ENCODE assay signal across 8 mouse cellular contexts in genomic region chr7:19664955-19665841, GRCm38 (mm10). TPM values are rescaled to one million over a fixed set of nuclear protein-coding genes. Genes with fewer than 3 reads are reported as not detected.
DNase-seq lines count a peak whose midpoint lies in the region; ATAC-seq and TF ChIP-seq lines count a peak whose summit lies in the region.

Clptm1 (minus strand) TSS chr7:19665033.

- WGBS in kidney, embryonic 14.5 days = under 1% methylated on average over 55 of the region's 63 CpGs
- under 1% methylated on average over 52 of the region's 63 CpGs for WGBS in limb, embryonic 15.5 days

- H3K4me2 ChIP-seq in kidney, embryonic 14.5 days (replicated peaks; ENCODE audit: low read depth, low read length) = peak within 1 kb of the TSS; percentile 92
- H3K4me2 ChIP-seq in limb, embryonic 15.5 days = peak within 1 kb of the TSS; percentile 88

- TF ChIP-seq POLR2A in bone marrow macrophage, adult 2 months (IDR thresholded peaks at IDR 0.05; ENCODE audit: borderline replicate concordance, low read depth, low read length) = no peak
- TF ChIP-seq POLR2A in embryonic fibroblast, embryonic 13.5 days (IDR thresholded peaks at IDR 0.05; ENCODE audit: low read depth, low read length) = peak; percentile 69

- no peaks in the 10 kb centered on the region for H3K9me3 ChIP-seq in kidney, embryonic 14.5 days (ENCODE audit: control insufficient read depth, low read length)
- no peaks in the 10 kb centered on the region for H3K9me3 ChIP-seq in limb, embryonic 15.5 days

- ATAC-seq in kidney, embryonic 14.5 days (ENCODE audit: low FRiP score, low TSS enrichment) = peak; percentile 87
- ATAC-seq in limb, embryonic 15.5 days (ENCODE audit: insufficient number of reproducible peaks, low FRiP score, low TSS enrichment, low read depth) = peak; percentile 85

- peak within 1 kb of the TSS; percentile 97 for H3K9ac ChIP-seq in kidney, embryonic 14.5 days (ENCODE audit: low read depth, low read length)
- H3K9ac ChIP-seq in limb, embryonic 15.5 days = peak within 1 kb of the TSS; percentile 100

- peaks cover 38% of the 10 kb centered on the region for H3K4me1 ChIP-seq in bone marrow macrophage, adult 2 months (ENCODE audit: control insufficient read depth, insufficient read depth, low read length)
- no peaks in the 10 kb centered on the region; the same call in 1 of the 2 replicates for H3K4me1 ChIP-seq in embryonic fibroblast, embryonic 13.5 days (ENCODE audit: control insufficient read depth, insufficient read depth, low read length)
- H3K4me1 ChIP-seq in kidney, embryonic 14.5 days (ENCODE audit: control insufficient read depth, insufficient read depth, low read length) = peaks cover 19% of the 10 kb centered on the region
- H3K4me1 ChIP-seq in limb, embryonic 15.5 days = peaks cover 25% of the 10 kb centered on the region

- no peak for TF ChIP-seq CTCF in bone marrow macrophage, adult 2 months (IDR thresholded peaks at IDR 0.05; ENCODE audit: low read depth, low read length)
- no peak for TF ChIP-seq CTCF in embryonic fibroblast, embryonic 13.5 days (IDR thresholded peaks at IDR 0.05; ENCODE audit: borderline replicate concordance, insufficient read depth, low read length)

- H3K4me3 ChIP-seq in bone marrow macrophage, adult 2 months (ENCODE audit: insufficient read depth, low read length) = peak within 1 kb of the TSS; percentile 96
- H3K4me3 ChIP-seq in embryonic fibroblast, embryonic 13.5 days (ENCODE audit: insufficient read depth, low read length) = peak within 1 kb of the TSS; percentile 88
- H3K4me3 ChIP-seq in kidney, embryonic 14.5 days (ENCODE audit: low read length) = peak within 1 kb of the TSS; percentile 100
- H3K4me3 ChIP-seq in limb, embryonic 15.5 days = peak within 1 kb of the TSS; percentile 100

- H3K27me3 ChIP-seq in kidney, embryonic 14.5 days (ENCODE audit: control insufficient read depth, insufficient read depth, low read length) = no peaks in the 10 kb centered on the region
- no peaks in the 10 kb centered on the region for H3K27me3 ChIP-seq in limb, embryonic 15.5 days

- peak within 1 kb of the TSS; percentile 95 for H3K27ac ChIP-seq in bone marrow macrophage, adult 2 months (ENCODE audit: insufficient read depth, low read depth, low read length)
- peak within 1 kb of the TSS; percentile 97 for H3K27ac ChIP-seq in embryonic fibroblast, embryonic 13.5 days (ENCODE audit: insufficient read depth, low read length)
- peak within 1 kb of the TSS; percentile 93 for H3K27ac ChIP-seq in kidney, embryonic 14.5 days (ENCODE audit: low read depth, low read length)
- H3K27ac ChIP-seq in limb, embryonic 15.5 days = peak within 1 kb of the TSS; percentile 96

- peak; percentile 99 for DNase-seq in A20 (ENCODE audit: low read depth, low spot score)
- DNase-seq in heart, adult 9 months (ENCODE audit: low spot score in 2 of 2) = peak; percentile 94 to 98
- peak; percentile 89 to 95 for DNase-seq in monocyte, adult 2 months (ENCODE audit: low read depth in 1 of 2, low spot score in 2 of 2)
- peak; percentile 95 to 97 for DNase-seq in spleen, postnatal 36 days (ENCODE audit: low spot score in 2 of 2)

- H3K36me3 ChIP-seq in kidney, embryonic 14.5 days (ENCODE audit: control insufficient read depth, insufficient read depth, low read length) = peaks cover 4% of the 10 kb centered on the region; the same call in 1 of the 2 replicates
- peaks cover 11% of the 10 kb centered on the region for H3K36me3 ChIP-seq in limb, embryonic 15.5 days

RNA-seq across cellular contexts. Expression of gene Clptm1, which starts in this region (rescaled TPM):
- polyA plus RNA-seq in bone marrow macrophage, adult 2 months (2012; ENCODE audit: insufficient read depth, insufficient read length, missing spikeins) = 81.9 and 95.3 TPM in 2 replicates
- 116 and 124 TPM in 2 replicates for polyA plus RNA-seq in embryonic fibroblast, embryonic 13.5 days (2011; ENCODE audit: insufficient read length, low read depth, missing spikeins)
- polyA plus RNA-seq in kidney, embryonic 14.5 days (2014; fragmentation: Nextera tagmentation; extraction: Ambion mirVana) = 76.2 and 101 TPM in 2 replicates
- 73.4 and 73.8 TPM in 2 replicates for polyA plus RNA-seq in limb, embryonic 15.5 days (2015; fragmentation: Nextera tagmentation; extraction: Ambion mirVana)

Comparison
In these comparisons a context has a peak if more than half of its experiments do, and no peak if none do; other contexts are left out.
1. Peak in every context shown above with its lines: DNase-seq, ATAC-seq, H3K4me3 ChIP-seq and H3K27ac ChIP-seq.